Mouse (Mus musculus) embryonic facial prominence, embryonic 11.5 days (tissue): ENCODE results near the gene Ints3. TPM values are rescaled to one million over a fixed set of nuclear protein-coding genes. Genes with fewer than 3 reads are reported as not detected.

Source experiments
- ATAC-seq: fragments of 200-750 bp; cut with Nextera tagmentation; replicated peaks from 2 replicates; pipeline ENCODE4 v1.8.0; 2017; ENCODE audit warnings: low read depth; ENCODE audit not compliant: insufficient number of reproducible peaks, low FRiP score, low TSS enrichment
- DNase-seq: peaks from one replicate; pipeline ENCODE4 v3.0.0-alpha.2; 2015; ENCODE audit warnings: low spot score
- H3K27ac ChIP-seq: fragments of 300-500 bp; sonication (generic); replicated peaks from 2 replicates; pipeline ENCODE4 v1.5.1; 2014; ENCODE audit warnings: mild to moderate bottlenecking, low read depth, low read length, control low read depth
- H3K27me3 ChIP-seq: fragments of 300-500 bp; sonication (generic); 2 replicates; pipeline ENCODE4 v1.6.1; 2014; ENCODE audit warnings: mild to moderate bottlenecking, low read length, moderate library complexity, mixed read lengths; ENCODE audit not compliant: control insufficient read depth, insufficient read depth
- H3K36me3 ChIP-seq: fragments of 300-500 bp; sonication (generic); replicated peaks from 2 replicates; pipeline ENCODE4 v1.6.1; 2014; ENCODE audit warnings: low read depth, mild to moderate bottlenecking, low read length, moderate library complexity, mixed read lengths; ENCODE audit not compliant: control insufficient read depth, insufficient read depth
- H3K4me1 ChIP-seq: fragments of 300-500 bp; sonication (generic); 2 replicates; pipeline ENCODE4 v1.6.1; 2014; ENCODE audit warnings: low read length, mixed read lengths; ENCODE audit not compliant: control insufficient read depth, insufficient read depth
- H3K4me2 ChIP-seq: fragments of 300-500 bp; sonication (generic); 2 replicates; pipeline ENCODE4 v1.6.1; 2014; ENCODE audit warnings: low read depth, mild to moderate bottlenecking, control low read depth, low read length, moderate library complexity
- H3K4me3 ChIP-seq: fragments of 300-500 bp; sonication (generic); 2 replicates; pipeline ENCODE4 v1.5.1; 2014; ENCODE audit warnings: low read depth, low read length, control low read depth
- H3K9ac ChIP-seq: fragments of 300-500 bp; sonication (generic); replicated peaks from 2 replicates; pipeline ENCODE4 v1.6.1; 2014; ENCODE audit warnings: mild to moderate bottlenecking, control low read depth, low read length
- H3K9me3 ChIP-seq: fragments of 300-500 bp; sonication (generic); replicated peaks from 2 replicates; pipeline ENCODE4 v1.6.1; 2016; ENCODE audit warnings: mild to moderate bottlenecking, low read length, inconsistent platforms, mixed read lengths; ENCODE audit not compliant: control insufficient read depth
- WGBS: fragments of 180-500 bp; shearing (Covaris S2); extraction: QIAGEN DNeasy Blood & Tissue Kit; methylation state at CpG from one replicate; pipeline ENCODE4 v1.1.7; 2014; 5-methylcytosine and 5-hydroxymethylcytosine counted together
- polyA plus RNA-seq: library from polyadenylated mRNA; unstranded; fragments of >200 nt; fragmentation: Nextera tagmentation; extraction: Ambion mirVana; gene quantifications from 2 replicates; pipeline ENCODE4 v1.2.1, GENCODE M21; 2014

Ints3 gene
- polyA plus RNA-seq, 1 experiment from 2014 or later: 31.7 TPM

DNA sequence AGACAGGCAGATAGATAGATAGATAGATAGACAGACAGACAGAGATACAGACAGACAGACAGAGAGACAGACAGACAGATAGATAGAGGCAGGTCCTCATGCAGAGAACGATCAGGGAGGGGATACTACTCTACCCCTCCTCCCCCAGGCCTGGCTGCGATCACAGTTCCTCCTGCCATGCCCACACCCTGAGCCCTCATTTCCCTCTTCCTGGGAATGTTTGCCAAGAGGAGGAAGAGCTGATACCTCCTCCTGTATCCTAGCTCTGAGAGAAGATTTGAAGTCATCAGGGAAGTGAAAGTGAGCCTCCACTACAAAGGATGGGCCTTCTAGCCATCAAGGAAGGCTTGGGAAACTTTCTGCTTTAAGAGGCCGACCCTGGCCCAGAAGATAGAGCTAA lies 37.8 kb downstream of the Ints3 start:
- Histone ChIP-seq H3K27ac (no peak overlapping the region), H3K9me3 (no peaks in the 10 kb centered on the region), H3K27me3 (no peaks in the 10 kb centered on the region), H3K4me3 (no peak overlapping the region), H3K4me1 (peaks cover 2% of the 10 kb centered on the region; the same call in 1 of the 2 replicates), H3K36me3 (peaks cover 21% of the 10 kb centered on the region), H3K9ac (no peak overlapping the region), H3K4me2 (no peak overlapping the region)
- DNase-seq (no peak), ATAC-seq (no peak)
- WGBS: 96% methylated on average over 3 of the region's 3 CpGs

DNA sequence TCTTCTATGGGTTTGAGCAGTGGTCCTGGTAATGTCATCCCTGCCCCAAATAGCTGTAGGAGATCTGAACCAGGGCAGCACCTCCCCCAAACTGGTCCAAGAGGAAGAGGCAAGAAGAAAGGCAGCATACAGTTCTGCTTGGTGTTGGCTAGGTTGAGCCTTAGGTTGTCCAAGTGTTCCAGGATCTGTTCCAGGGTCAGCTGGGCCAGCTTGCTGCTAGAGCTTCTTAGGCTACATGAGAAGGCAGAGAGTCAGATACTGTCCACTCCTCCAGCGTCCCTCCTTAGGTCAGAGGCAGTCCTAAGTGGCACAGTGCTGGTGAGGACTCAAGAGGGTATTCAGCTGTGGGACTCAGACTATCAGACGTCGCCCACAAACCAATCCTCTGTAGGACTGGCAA lies 40.8 kb downstream of the Ints3 start:
- WGBS: 93% methylated on average over 3 of the region's 3 CpGs
- no peak overlapping the region for H3K9ac ChIP-seq

DNA sequence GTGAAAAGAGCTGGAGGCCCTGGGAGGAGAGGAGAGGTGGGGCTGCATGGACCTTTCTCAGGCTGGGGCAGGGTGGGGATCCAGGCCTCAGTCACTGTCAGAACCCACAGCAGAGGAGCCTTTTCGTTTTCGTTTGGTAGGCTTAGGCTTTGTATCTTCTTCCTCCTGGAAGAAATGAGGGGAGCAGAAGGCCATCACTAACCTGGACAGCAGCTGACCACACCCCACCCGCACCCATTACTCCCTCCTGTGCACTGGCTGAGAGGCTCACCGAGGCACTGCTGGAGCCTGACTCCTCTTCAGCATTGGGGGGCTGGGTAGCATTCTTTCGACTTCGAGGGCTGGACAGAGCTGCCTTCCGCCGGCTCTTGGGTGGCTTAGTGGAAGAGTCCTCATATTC lies 41.5 kb downstream of the Ints3 start:
- no peak overlapping the region for H3K4me2 ChIP-seq
- peaks cover 2% of the 10 kb centered on the region; the same call in 1 of the 2 replicates for H3K4me1 ChIP-seq
- no peak overlapping the region for H3K4me3 ChIP-seq
- DNase-seq (no peak), ATAC-seq (no peak)
- H3K36me3 ChIP-seq: peaks cover 19% of the 10 kb centered on the region
- no peak overlapping the region for H3K27ac ChIP-seq
- H3K27me3 ChIP-seq: no peaks in the 10 kb centered on the region
- H3K9me3 ChIP-seq: no peaks in the 10 kb centered on the region
- WGBS: 90% methylated on average over 8 of the region's 8 CpGs
- H3K9ac ChIP-seq: no peak overlapping the region

More for the DNA sequence above, 40.8 kb downstream of the Ints3 start:
- H3K27me3 ChIP-seq: no peaks in the 10 kb centered on the region
- no peak overlapping the region for H3K27ac ChIP-seq
- DNase-seq (no peak), ATAC-seq (no peak)
- H3K4me1 ChIP-seq: peaks cover 2% of the 10 kb centered on the region; the same call in 1 of the 2 replicates
- H3K4me2 ChIP-seq: no peak overlapping the region
- no peak overlapping the region for H3K4me3 ChIP-seq
- no peaks in the 10 kb centered on the region for H3K9me3 ChIP-seq
- peaks cover 19% of the 10 kb centered on the region for H3K36me3 ChIP-seq

DNA sequence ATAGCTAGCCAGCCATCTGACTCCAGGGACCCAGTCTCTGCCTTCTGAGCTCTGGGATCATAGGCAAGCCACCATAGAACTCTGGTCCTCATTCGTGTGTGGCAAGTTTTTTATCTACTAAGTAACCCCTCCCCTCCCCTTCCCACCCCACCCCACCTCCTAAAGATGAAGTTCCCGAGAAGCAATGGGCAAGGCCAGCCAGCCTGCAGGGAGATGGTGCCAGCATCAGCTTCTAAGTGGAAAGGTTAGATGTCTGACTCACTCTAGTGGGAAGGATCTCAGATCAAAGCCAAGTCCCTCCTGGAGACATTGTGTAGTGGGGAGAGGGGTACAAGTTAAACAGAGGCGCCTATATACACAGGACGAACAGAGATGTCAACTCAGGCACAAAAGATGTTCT lies 42.4 kb downstream of the Ints3 start:
- 64% methylated on average over 4 of the region's 4 CpGs for WGBS
- Histone ChIP-seq H3K4me1 (peaks cover 2% of the 10 kb centered on the region; the same call in 1 of the 2 replicates), H3K4me3 (no peak overlapping the region), H3K9me3 (no peaks in the 10 kb centered on the region), H3K36me3 (peaks cover 19% of the 10 kb centered on the region), H3K4me2 (peak overlapping the region; percentile 1; the same call in 1 of the 2 replicates), H3K9ac (no peak overlapping the region), H3K27me3 (no peaks in the 10 kb centered on the region), H3K27ac (peak overlapping the region; percentile 89; the same call in 1 of the 2 replicates)
- DNase-seq: no peak
- ATAC-seq: no peak

DNA sequence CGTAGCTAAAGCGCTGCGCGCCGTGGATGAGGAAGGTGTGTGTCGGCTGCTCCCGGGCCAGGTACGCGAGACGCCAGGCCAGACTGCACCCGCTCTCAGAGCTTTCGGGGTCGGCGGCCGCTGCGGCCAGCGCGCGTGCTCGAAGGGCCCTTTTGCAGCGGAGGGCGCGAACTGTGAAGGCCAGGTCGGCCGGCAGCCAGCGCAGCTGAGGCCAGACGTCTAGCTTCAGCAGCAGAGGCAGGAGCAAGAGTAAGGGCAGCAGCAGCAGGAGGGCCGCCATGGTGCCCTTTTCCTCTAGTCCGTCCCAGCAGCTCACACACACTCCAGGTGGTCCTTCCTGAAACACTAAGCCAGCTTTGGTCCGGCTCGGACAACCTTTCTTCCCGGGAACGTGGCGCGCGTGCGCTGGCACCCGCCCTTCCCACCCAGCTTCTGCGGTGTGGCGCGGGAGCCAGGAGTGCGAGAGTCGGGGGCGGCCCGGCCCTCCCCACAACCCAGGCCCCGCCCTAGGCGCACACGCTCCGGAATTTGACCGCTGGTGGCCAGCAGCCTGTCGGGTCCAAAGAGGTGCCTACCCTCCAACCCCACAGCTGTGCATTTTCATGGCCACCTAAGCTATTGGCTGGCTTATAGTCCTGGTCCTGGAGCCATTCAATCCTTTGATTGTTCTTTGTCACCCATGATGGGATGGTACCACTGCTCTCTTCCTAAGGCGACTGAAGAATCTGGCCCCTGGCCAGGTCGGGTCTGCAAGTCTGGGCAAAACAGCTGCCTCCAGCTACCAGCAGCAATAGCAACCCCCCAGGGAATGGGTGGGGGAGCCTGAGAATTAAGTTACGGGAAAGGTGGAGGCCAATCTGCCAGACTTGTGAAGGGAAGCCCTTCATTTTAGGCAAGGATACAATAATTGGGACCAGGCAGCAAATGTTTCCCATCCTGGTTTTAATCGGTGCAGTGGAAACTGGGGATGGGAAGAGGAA lies 43.6 kb downstream of the Ints3 start, which contains the start of gene Slc27a3:
Gene Slc27a3 (minus strand): TSS at position 428 of the 980 bp plus-strand sequence.
- H3K27ac ChIP-seq: peak within 1 kb of the TSS; percentile 89
- peak within 1 kb of the TSS; percentile 85 for H3K9ac ChIP-seq
- H3K4me3 ChIP-seq: peak within 1 kb of the TSS; percentile 63
- under 1% methylated on average over 49 of the region's 55 CpGs for WGBS
- H3K4me2 ChIP-seq: peak within 1 kb of the TSS; percentile 97
- peaks cover 19% of the 10 kb centered on the region for H3K36me3 ChIP-seq
- H3K27me3 ChIP-seq: no peaks in the 10 kb centered on the region
- ATAC-seq: peak; percentile 69
- no peaks in the 10 kb centered on the region for H3K9me3 ChIP-seq
- H3K4me1 ChIP-seq: peaks cover 2% of the 10 kb centered on the region; the same call in 1 of the 2 replicates
- DNase-seq: peak; percentile 82

DNA sequence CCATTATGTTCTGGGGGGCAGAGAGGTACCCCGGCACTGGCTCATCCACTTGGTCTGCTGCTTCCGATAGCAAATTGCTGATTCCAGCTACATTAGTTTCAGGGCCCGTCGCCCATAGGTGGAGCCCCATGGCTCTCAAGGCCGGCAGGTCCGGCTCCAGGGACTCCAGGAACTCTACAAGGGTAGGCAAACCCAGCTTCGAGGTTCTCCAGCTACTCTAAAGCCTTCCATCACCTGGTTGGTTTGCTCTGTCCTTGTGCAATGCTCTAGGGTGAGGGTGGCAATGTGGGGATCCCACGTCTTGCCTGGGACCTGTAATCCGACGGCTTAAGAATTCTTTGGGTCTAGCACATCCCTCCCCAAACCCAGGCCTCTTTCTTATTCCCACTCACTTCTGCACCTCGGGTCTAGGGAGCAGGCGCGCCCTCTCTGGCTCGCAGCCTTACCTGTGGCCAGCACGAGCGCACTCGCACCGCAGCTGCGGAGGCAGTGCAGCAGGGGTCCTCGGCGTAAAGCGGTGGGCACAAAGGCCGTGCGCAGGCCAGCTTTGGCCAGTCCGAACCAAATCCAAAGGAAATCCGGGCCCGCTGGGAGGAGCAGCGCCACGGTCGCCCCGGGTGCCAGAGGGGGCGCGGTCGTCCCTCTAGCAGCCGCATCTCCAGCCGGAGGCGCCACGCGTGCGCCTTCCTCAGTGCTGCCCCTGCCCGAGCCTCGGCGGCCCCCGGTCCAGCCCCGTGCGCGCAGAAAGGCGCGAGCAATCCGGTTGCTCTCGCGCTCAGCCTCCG lies 44.5 kb downstream of the Ints3 start:
- peaks cover 18% of the 10 kb centered on the region for H3K36me3 ChIP-seq

DNA sequence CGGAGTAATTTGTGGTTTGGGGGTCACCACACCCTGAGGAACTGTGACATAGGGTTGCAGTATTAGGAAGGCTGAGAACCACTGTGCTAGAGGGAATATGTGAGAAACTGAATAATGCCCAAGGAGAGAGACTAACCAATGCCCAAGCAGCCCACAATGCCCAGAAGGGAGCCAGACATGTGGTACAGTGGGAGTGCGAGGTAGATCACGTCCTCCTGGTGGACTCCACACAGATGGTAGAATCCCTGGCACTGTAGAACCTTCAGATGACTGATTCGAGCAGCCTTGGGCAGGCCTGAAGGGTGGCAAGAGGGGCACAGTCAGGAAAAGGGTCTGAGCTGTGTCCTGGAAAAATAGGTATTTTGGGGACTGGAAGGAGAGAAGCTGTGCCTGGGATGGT lies 45.2 kb downstream of the Ints3 start:
- ATAC-seq (no peak), DNase-seq (no peak)
- H3K9me3 ChIP-seq: no peaks in the 10 kb centered on the region
- no peak overlapping the region for H3K27ac ChIP-seq
- H3K4me2 ChIP-seq: peak overlapping the region; percentile 97
- no peaks in the 10 kb centered on the region for H3K27me3 ChIP-seq
- H3K9ac ChIP-seq: peak overlapping the region; percentile 85
- peak overlapping the region; percentile 63 for H3K4me3 ChIP-seq
- peaks cover 12% of the 10 kb centered on the region for H3K36me3 ChIP-seq
- peaks cover 2% of the 10 kb centered on the region; the same call in 1 of the 2 replicates for H3K4me1 ChIP-seq
- 86% methylated on average over 4 of the region's 4 CpGs for WGBS

More for the DNA sequence above, 44.5 kb downstream of the Ints3 start:
- Histone ChIP-seq H3K4me2 (peak overlapping the region; percentile 97), H3K4me3 (peak overlapping the region; percentile 63), H3K4me1 (peaks cover 2% of the 10 kb centered on the region; the same call in 1 of the 2 replicates), H3K9ac (peak overlapping the region; percentile 85), H3K27me3 (no peaks in the 10 kb centered on the region), H3K27ac (peak overlapping the region; percentile 89), H3K9me3 (no peaks in the 10 kb centered on the region)
- 3% methylated on average over 52 of the region's 53 CpGs for WGBS
- peak; percentile 69 for DNase-seq
- ATAC-seq: peak; percentile 51
